Mouse (Mus musculus) cerebellum, adult 2 months (tissue): ENCODE data around the gene Tmem150b.

Experiments used
- CTCF ChIP-seq: fragments of 200-500 bp; IDR thresholded peaks from 2 replicates; pipeline ENCODE4 v1.5.1; 2011; ENCODE audit warnings: low read depth, mild to moderate bottlenecking, control low read depth, low read length, moderate library complexity, borderline replicate concordance; ENCODE audit not compliant: insufficient read depth
- POLR2A ChIP-seq: fragments of 200-500 bp; IDR thresholded peaks from 2 replicates; pipeline ENCODE4 v1.6.1; 2011; ENCODE audit warnings: low read length, control low read depth, borderline replicate concordance; ENCODE audit not compliant: insufficient read depth

DNA sequence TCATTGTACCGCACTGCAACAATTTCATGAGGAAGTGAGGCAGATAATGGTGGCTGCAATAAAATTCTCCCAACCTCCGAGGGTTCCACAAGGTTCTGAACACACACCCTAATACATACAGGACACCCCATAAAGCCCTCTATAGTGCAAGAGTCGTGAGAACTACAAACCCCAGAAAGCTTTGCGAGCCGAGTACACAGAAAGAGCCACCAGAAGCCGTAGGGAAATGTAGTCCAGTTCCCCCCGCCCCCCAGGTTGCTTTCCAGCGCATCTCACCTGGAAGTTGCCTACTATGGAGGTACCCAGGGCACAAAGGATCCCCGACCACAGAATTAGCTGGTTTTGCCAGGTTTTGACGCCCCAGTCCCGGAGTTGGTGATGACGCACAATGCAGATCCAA, 1.5 kb downstream of the Tmem150b start:
- TF ChIP-seq CTCF = no peak
- no peak for TF ChIP-seq POLR2A
